Mouse (Mus musculus) heart, adult 2 months (tissue): ENCODE results near the gene Sorbs1. TPM values are rescaled to one million over a fixed set of nuclear protein-coding genes. Genes with fewer than 3 reads are reported as not detected.

ENCODE experiments used
- DNase-seq, 2 experiments: peaks; one replicate each; pipeline ENCODE4 v3.0.0; 2021
- H3K27ac ChIP-seq: fragments of 200-600 bp; 2 replicates; pipeline ENCODE4 v1.8.1; 2022
- H3K27me3 ChIP-seq: fragments of 200-500 bp; 2 replicates; pipeline ENCODE4 v1.6.1; 2012; ENCODE audit warnings: mild to moderate bottlenecking, low read length, inconsistent platforms, mixed read lengths; ENCODE audit not compliant: control insufficient read depth, insufficient read depth
- H3K36me3 ChIP-seq: fragments of 200-500 bp; 2 replicates; pipeline ENCODE4 v1.6.1; 2012; ENCODE audit warnings: low read length, inconsistent platforms; ENCODE audit not compliant: control insufficient read depth, insufficient read depth
- H3K4me1 ChIP-seq: fragments of 200-500 bp; 2 replicates; pipeline ENCODE4 v1.6.1; 2011; ENCODE audit warnings: low read length; ENCODE audit not compliant: control insufficient read depth, insufficient read depth
- H3K4me3 ChIP-seq: fragments of 200-600 bp; 2 replicates; pipeline ENCODE4 v1.8.1; 2022
- H3K79me2 ChIP-seq: fragments of 200-500 bp; replicated peaks from 2 replicates; pipeline ENCODE4 v1.6.1; 2012; ENCODE audit warnings: mild to moderate bottlenecking, inconsistent platforms, low read length, moderate library complexity, mixed read lengths; ENCODE audit not compliant: control insufficient read depth, insufficient read depth
- H3K9ac ChIP-seq: fragments of 200-500 bp; 2 replicates; pipeline ENCODE4 v1.6.1; 2012; ENCODE audit warnings: low read depth, mild to moderate bottlenecking, control low read depth, inconsistent platforms, low read length, mixed read lengths
- CTCF ChIP-seq: fragments of 200-600 bp; IDR thresholded peaks from 2 replicates; pipeline ENCODE4 v1.8.1; 2022; ENCODE audit warnings: antibody characterized with exemption, mild to moderate bottlenecking, moderate library complexity
- EP300 ChIP-seq: fragments of 200-500 bp; IDR thresholded peaks from 2 replicates; pipeline ENCODE4 v1.6.1; 2011; ENCODE audit warnings: low read depth, low read length, control low read depth; ENCODE audit not compliant: insufficient read depth
- POLR2A ChIP-seq: fragments of 200-500 bp; IDR thresholded peaks from 2 replicates; pipeline ENCODE4 v1.6.1; 2011; ENCODE audit warnings: mild to moderate bottlenecking, low read depth, low read length, control low read depth; ENCODE audit not compliant: insufficient read depth
- WGBS: fragments of 180-500 bp; shearing (Covaris S2); methylation state at CpG from one replicate; pipeline ENCODE4 v1.1.7; 2018; 5-methylcytosine and 5-hydroxymethylcytosine counted together
- intact Hi-C: fragments of 180-260 bp; cut with DNase I; formaldehyde crosslinking; loops from one replicate; pipeline ENCODE4 v1.15.1; 2025
- polyA plus RNA-seq: library from polyadenylated mRNA; depleted of rRNA; stranded (reverse); fragments of >200 nt; gene quantifications from 2 replicates; pipeline ENCODE4 v1.2.3, GENCODE M21; 2012
- total RNA-seq, 2 experiments: library from RNA; stranded (reverse); gene quantifications; 2 replicates each; pipeline ENCODE4 v1.2.3; 2021

Gene Sorbs1
- total and polyA plus RNA-seq, 3 experiments = 185 to 971 (median 638) TPM

DNA sequence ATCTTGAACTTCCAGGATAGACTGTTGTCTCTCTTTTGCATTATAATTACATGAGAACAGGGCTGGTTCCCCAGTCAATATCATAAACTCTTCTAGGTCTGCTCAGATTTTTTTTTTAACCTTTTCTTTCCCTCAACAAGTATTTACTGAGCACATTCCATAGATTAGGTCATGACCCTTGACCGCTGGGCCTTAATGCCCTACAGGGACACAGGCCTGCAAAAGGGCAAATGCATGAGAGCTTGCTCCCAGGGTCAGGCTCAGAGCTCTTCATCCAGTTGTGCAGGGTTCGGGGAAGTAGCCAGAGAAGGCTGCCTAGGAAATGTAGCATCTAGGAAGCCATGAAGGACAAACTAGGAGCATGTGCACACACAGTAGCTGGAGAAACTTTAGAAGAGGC lies 206.9 kb downstream of the Sorbs1 start:
- no peak overlapping the region for H3K4me3 ChIP-seq
- peaks cover 27% of the 10 kb centered on the region for H3K4me1 ChIP-seq
- 84% methylated on average over 2 of the region's 2 CpGs for WGBS
- no peaks in the 10 kb centered on the region for H3K27me3 ChIP-seq
- intact Hi-C loops = loop anchor here (2.0 kb wide), 2 partner anchors 36 to 66 kb away; partner anchors contain the start of gene Pdlim1
- peak overlapping the region; percentile 75 for H3K27ac ChIP-seq
- no peaks in the 10 kb centered on the region for H3K79me2 ChIP-seq
- no peak overlapping the region for H3K9ac ChIP-seq
- no peak for TF ChIP-seq CTCF
- no peak for TF ChIP-seq POLR2A
- no peak for TF ChIP-seq EP300
- DNase-seq = no peak
- H3K36me3 ChIP-seq = peaks cover 40% of the 10 kb centered on the region

DNA sequence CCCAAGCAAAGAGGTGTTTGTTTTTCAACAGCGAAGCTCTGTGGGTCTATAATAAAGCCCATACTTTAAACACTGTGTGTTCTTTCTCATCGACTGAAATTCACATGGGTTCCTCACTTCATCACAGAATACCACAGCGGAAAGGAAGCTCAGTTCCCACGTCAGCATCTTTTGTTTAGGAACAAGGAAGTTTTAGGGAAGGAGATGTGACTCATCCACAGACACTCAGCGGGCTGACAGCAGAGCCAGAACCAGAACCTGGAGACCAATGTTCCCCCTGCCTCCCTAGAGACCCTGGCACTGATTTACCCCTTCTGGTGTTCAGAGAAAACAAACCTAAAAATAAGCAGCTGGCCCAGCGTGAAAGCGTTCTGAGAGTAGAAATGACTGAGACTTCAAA lies 208.1 kb downstream of the Sorbs1 start:
- Histone ChIP-seq H3K79me2 (no peaks in the 10 kb centered on the region), H3K4me3 (no peak overlapping the region), H3K27me3 (no peaks in the 10 kb centered on the region), H3K4me1 (peaks cover 27% of the 10 kb centered on the region), H3K36me3 (peaks cover 34% of the 10 kb centered on the region), H3K27ac (peak overlapping the region; percentile 20), H3K9ac (no peak overlapping the region)
- TF ChIP-seq POLR2A = no peak
- TF ChIP-seq CTCF = no peak
- TF ChIP-seq EP300 = no peak
- no peak for DNase-seq
- intact Hi-C loops = no loop called here
- WGBS = 45% methylated on average over 7 of the region's 7 CpGs

DNA sequence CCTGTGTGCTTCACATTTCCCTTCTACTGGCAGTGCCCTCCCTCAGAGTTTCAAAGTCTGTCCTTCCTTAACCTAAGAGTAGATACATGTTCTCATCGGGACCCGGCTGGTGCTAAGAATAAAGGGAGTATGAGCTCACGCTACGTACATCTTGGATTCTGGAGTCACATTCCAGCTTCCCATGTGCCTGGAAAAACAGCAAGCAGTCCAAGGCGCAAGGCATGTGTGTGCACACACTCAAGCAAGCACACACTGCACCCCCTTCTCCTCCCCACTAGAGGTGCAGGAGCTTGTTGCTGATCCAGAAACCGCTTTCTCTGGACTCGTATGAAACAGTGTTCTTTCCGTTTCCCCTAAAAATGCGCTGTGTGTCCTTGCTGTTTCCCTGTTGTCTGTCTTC lies 210.7 kb downstream of the Sorbs1 start:
- TF ChIP-seq CTCF = peak; percentile 62
- TF ChIP-seq POLR2A = peak; percentile 17; the same call in 1 of the 2 replicates
- peak; percentile 97 for TF ChIP-seq EP300
- Histone ChIP-seq H3K4me1 (peaks cover 24% of the 10 kb centered on the region), H3K79me2 (no peaks in the 10 kb centered on the region), H3K36me3 (peaks cover 41% of the 10 kb centered on the region), H3K4me3 (no peak overlapping the region), H3K27ac (peak overlapping the region; percentile 64), H3K9ac (no peak overlapping the region), H3K27me3 (no peaks in the 10 kb centered on the region)
- peak; percentile 63 to 78 for DNase-seq
- WGBS = 28% methylated on average over 9 of the region's 9 CpGs
- intact Hi-C loops = no loop called here

DNA sequence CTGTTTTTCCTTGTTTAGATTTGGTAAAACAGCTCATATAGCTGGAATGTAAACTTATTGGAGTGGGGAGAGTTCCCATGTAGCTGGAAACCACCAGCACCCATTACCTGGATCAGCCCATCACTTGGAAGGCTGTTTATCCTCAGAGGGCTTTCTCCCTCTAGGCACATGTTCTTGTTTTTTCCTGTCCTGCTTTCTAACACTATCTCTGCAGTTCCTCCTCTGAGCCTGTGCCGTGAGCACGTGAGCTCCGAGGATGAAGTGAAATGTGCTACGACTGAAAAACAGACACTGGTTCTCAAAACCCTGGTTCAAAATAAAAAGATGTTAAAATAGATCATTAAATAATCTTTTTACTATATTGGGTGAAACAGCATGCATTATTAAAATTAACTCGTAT lies 211.1 kb downstream of the Sorbs1 start:
- Histone ChIP-seq H3K36me3 (peaks cover 43% of the 10 kb centered on the region), H3K27ac (peak overlapping the region; percentile 64), H3K79me2 (no peaks in the 10 kb centered on the region), H3K4me3 (no peak overlapping the region), H3K9ac (no peak overlapping the region), H3K4me1 (peaks cover 25% of the 10 kb centered on the region), H3K27me3 (no peaks in the 10 kb centered on the region)
- 25% methylated on average over 5 of the region's 5 CpGs for WGBS
- 0 out of 2 replicates have a peak, but pooled peaks have one; percentile 20 for TF ChIP-seq EP300
- TF ChIP-seq POLR2A = no peak
- intact Hi-C loops = no loop called here
- DNase-seq = no peak

DNA sequence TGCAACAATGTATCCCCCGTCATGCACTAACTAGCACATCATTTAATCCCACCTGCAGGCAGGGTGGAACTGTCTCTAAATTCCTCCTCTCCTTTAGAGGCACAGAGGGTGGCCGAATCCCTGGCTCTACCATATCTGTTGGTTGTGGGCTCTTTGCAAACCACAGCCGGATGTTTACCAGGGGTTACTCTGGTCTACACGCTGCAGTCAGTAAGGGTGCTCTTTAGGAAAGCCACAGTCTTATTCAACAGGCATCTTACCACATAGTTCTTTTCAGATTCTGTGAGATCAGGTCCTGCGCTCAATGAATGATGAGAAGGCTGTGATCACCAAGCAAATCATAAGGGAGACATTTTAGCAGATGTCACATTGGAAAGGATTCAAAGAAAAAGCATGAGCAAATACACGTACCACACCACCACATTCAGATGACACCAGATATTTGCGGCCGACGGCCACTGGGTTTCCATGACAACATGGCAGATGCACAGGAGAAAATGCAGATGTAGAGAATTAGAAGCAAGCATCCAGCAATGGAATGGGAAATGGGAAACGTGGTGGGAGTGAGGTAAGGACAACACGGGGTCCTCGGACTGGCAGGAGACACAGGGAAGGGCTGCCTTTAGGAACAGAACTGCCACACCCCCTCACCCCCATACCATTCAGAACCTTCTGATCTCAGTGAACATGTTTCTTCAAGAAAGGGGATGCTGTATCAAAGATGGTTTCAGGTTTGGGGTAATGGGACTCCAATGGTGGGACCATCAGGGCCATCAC lies 213.4 kb downstream of the Sorbs1 start:
- no peak for TF ChIP-seq CTCF
- 0 out of 2 replicates have a peak, but pooled peaks have one; percentile 12 for TF ChIP-seq EP300
- H3K36me3 ChIP-seq = peaks cover 45% of the 10 kb centered on the region
- H3K27me3 ChIP-seq = no peaks in the 10 kb centered on the region
- H3K4me1 ChIP-seq = peaks cover 17% of the 10 kb centered on the region
- no peak overlapping the region for H3K4me3 ChIP-seq
- H3K9ac ChIP-seq = no peak overlapping the region
- H3K79me2 ChIP-seq = no peaks in the 10 kb centered on the region
- no peak overlapping the region for H3K27ac ChIP-seq
- DNase-seq = peak in 1 of 2 experiments; percentile 2
- 82% methylated on average over 12 of the region's 12 CpGs for WGBS
- intact Hi-C loops = no loop called here

DNA sequence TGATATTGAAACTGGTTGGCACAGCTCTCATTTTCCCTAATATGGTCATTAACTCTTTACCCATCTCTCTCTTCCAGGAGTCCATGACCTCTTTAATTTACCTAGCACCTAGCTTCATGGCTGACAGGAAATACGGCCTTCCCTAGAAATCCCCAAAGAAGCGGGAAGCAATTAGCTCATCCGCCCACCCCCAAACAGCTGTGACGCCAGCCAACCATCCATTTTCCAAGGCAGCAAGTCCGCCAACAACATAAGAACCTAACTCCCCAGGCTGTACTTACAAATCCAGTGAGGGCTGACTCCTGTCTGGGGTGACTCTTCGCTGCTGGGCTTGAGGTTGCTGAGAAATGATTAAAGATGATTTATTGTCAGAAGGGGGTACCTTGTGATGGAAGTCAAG lies 214.4 kb downstream of the Sorbs1 start:
- peaks cover 43% of the 10 kb centered on the region for H3K36me3 ChIP-seq
- H3K27ac ChIP-seq = no peak overlapping the region
- 69% methylated on average over 6 of the region's 6 CpGs for WGBS
- no peak overlapping the region for H3K9ac ChIP-seq
- H3K4me3 ChIP-seq = no peak overlapping the region
- H3K4me1 ChIP-seq = peaks cover 17% of the 10 kb centered on the region
- no peaks in the 10 kb centered on the region for H3K79me2 ChIP-seq
- H3K27me3 ChIP-seq = no peaks in the 10 kb centered on the region
- intact Hi-C loops = no loop called here
- no peak for DNase-seq
- no peak for TF ChIP-seq EP300
- TF ChIP-seq POLR2A = no peak
- no peak for TF ChIP-seq CTCF
